Mouse (Mus musculus) neutrophil, adult 65 days (primary cell): Measurements from ENCODE around the gene Gabrd. TPM values are rescaled to one million over a fixed set of nuclear protein-coding genes. Genes with fewer than 3 reads are reported as not detected.

Experiments used
- total RNA-seq: library from RNA; stranded (reverse); gene quantifications from 2 replicates; pipeline ENCODE4 v1.2.4, GENCODE M21; 2023

Gabrd gene
- total RNA-seq = not detected in 2 replicates

GRCm38 (mm10) chr4:155397511-155398221, at the start of gene Gabrd:
TSS of gene Gabrd (minus strand) at chr4:155398112.

GRCm38 (mm10) chr4:155409058-155409776, 11.3 kb upstream of the Gabrd start, which contains the start of gene Cfap74:
TSS of gene Cfap74 (plus strand) at chr4:155409190.

GRCm38 (mm10) chr4:155361303-155361791, 36.6 kb downstream of the Gabrd start, which contains the start of gene Prkcz:
TSS of gene Prkcz (minus strand) at chr4:155361361.

Other genes starting within 250 kb of the Gabrd start
- 31.3 and 42.2 TPM in 2 replicates for gene Ski, start 175.5 kb downstream of the Gabrd start, total RNA-seq
- gene Faap20, start 148.3 kb downstream of the Gabrd start, total RNA-seq = 25.1 and 39.4 TPM in 2 replicates
- gene Prkcz, start 36.8 kb downstream of the Gabrd start, total RNA-seq = 0.75 and 1.2 TPM in 2 replicates
- 0.48 and 0.63 TPM in 2 replicates for gene Cfap74, start 11.1 kb upstream of the Gabrd start, total RNA-seq
- not detected in 2 replicates for gene Tmem52, start 71.0 kb upstream of the Gabrd start, total RNA-seq
- gene Gnb1, start 93.2 kb upstream of the Gabrd start, total RNA-seq = 221 and 270 TPM in 2 replicates
- 364 and 368 TPM in 2 replicates for gene Nadk, start 164.3 kb upstream of the Gabrd start, total RNA-seq
- 13.1 and 16.4 TPM in 2 replicates for gene Slc35e2, start 203.3 kb upstream of the Gabrd start, total RNA-seq
- 181 and 295 TPM in 2 replicates for gene Cdk11b, start 226.7 kb upstream of the Gabrd start, total RNA-seq
- not detected in 2 replicates for gene Gm10563, start 247.3 kb upstream of the Gabrd start, total RNA-seq